Mouse (Mus musculus): Measurements from ENCODE around the gene Pfkp. TPM values are rescaled to one million over a fixed set of nuclear protein-coding genes. Genes with fewer than 3 reads are reported as not detected.
A peak's percentile ranks its signal among the peaks of the same experiment; 100 is the strongest.

Pfkp gene
- total and polyA plus RNA-seq, 2 experiments from 2014 or later = 187 to 431 TPM

- DNase-seq (ENCODE audit: low spot score) = no peak
- ATAC-seq (ENCODE audit: low FRiP score) = no peak
- Histone ChIP-seq H3K27me3 (ENCODE audit: insufficient read depth, low read length) (no peaks in the 10 kb centered on the region), H3K9me3 (ENCODE audit: low read length) (no peaks in the 10 kb centered on the region), H3K9ac (replicated peaks; ENCODE audit: low read length, poor library complexity, severe bottlenecking) (no peak overlapping the region), H3K36me3 (ENCODE audit: insufficient read depth, low read length) (no peaks in the 10 kb centered on the region), H3K27ac (ENCODE audit: low read depth, low read length) (no peak overlapping the region), H3K4me1 (ENCODE audit: insufficient read depth, low read length) (no peaks in the 10 kb centered on the region), H3K4me3 (ENCODE audit: low read depth, low read length) (no peak overlapping the region), H3K4me2 (ENCODE audit: low read depth, low read length, poor library complexity, severe bottlenecking) (no peak overlapping the region)
- 60% methylated on average over 5 of the region's 5 CpGs for WGBS
- no peak for TF ChIP-seq CTCF (IDR thresholded peaks at IDR 0.05)
Observed at GRCm38 (mm10) chr13:6664216-6664615, 15.6 kb upstream of the Pfkp start.

DNA sequence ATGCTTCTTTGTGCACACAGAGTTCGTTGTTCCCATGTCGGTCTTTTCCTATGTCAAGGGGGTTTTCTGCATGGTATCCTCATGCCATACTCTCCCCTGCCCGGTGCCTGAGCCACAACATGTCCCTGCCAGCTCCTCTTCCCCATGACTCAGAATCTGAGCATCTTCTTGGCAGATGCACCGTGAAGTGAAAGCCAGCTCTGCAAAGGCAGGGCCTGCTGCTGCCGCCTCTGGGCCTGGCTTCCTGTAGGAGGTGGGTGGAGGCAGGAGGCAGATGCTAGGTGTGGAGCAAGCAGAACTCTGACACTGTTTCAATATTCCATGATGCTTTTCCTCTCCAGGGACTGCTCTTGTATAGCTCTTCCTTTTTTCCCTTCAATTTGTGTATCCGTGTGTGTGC is 10.7 kb upstream of the Pfkp start:
- Histone ChIP-seq H3K27ac (ENCODE audit: low read depth, low read length) (no peak overlapping the region), H3K4me3 (ENCODE audit: low read depth, low read length) (no peak overlapping the region), H3K4me1 (ENCODE audit: insufficient read depth, low read length) (no peaks in the 10 kb centered on the region), H3K9me3 (ENCODE audit: low read length) (no peaks in the 10 kb centered on the region), H3K27me3 (ENCODE audit: insufficient read depth, low read length) (no peaks in the 10 kb centered on the region), H3K4me2 (ENCODE audit: low read depth, low read length, poor library complexity, severe bottlenecking) (no peak overlapping the region), H3K36me3 (ENCODE audit: insufficient read depth, low read length) (no peaks in the 10 kb centered on the region), H3K9ac (replicated peaks; ENCODE audit: low read length, poor library complexity, severe bottlenecking) (no peak overlapping the region)
- DNase-seq (ENCODE audit: low spot score) (no peak), ATAC-seq (ENCODE audit: low FRiP score) (no peak)
- TF ChIP-seq CTCF (IDR thresholded peaks at IDR 0.05) = no peak
- WGBS = 88% methylated on average over 6 of the region's 6 CpGs

DNA sequence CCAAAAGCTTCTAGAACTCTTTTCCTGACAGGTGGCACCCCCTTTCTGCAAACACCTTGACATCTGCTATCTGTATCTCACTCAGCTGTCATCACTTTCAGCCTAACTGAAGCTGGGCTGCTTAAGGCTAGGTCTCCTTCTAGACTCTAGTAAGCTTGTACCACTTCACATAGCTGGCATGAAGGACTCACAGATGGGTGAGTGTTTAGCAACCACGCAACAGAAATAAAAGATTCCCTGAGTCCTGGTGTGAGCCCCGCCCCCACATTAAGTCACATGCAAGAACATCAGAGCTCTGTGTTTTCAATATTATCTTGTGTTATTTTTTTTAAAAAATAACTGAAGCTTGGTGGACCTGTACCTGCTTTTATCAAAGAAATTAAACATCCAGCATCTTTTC is 8.7 kb upstream of the Pfkp start:
- DNase-seq (ENCODE audit: low spot score) = no peak
- Histone ChIP-seq H3K36me3 (ENCODE audit: insufficient read depth, low read length) (no peaks in the 10 kb centered on the region), H3K9ac (replicated peaks; ENCODE audit: low read length, poor library complexity, severe bottlenecking) (no peak overlapping the region), H3K4me2 (ENCODE audit: low read depth, low read length, poor library complexity, severe bottlenecking) (no peak overlapping the region), H3K4me1 (ENCODE audit: insufficient read depth, low read length) (no peaks in the 10 kb centered on the region), H3K27me3 (ENCODE audit: insufficient read depth, low read length) (no peaks in the 10 kb centered on the region), H3K9me3 (ENCODE audit: low read length) (no peaks in the 10 kb centered on the region), H3K4me3 (ENCODE audit: low read depth, low read length) (no peak overlapping the region), H3K27ac (ENCODE audit: low read depth, low read length) (no peak overlapping the region)
- no peak for ATAC-seq (ENCODE audit: low FRiP score)
- 91% methylated on average over 2 of the region's 2 CpGs for WGBS
- TF ChIP-seq CTCF (IDR thresholded peaks at IDR 0.05) = no peak

GRCm38 (mm10) chr13:6649542-6649941 is 965 bp upstream of the Pfkp start:
- Histone ChIP-seq H3K27ac (ENCODE audit: low read depth, low read length) (peak overlapping the region; percentile 88), H3K4me2 (ENCODE audit: low read depth, low read length, poor library complexity, severe bottlenecking) (0 out of 2 replicates have a peak overlapping the region, but pooled peaks have one; percentile 90)
- peak; percentile 54 for TF ChIP-seq CTCF (IDR thresholded peaks at IDR 0.05)

DNA sequence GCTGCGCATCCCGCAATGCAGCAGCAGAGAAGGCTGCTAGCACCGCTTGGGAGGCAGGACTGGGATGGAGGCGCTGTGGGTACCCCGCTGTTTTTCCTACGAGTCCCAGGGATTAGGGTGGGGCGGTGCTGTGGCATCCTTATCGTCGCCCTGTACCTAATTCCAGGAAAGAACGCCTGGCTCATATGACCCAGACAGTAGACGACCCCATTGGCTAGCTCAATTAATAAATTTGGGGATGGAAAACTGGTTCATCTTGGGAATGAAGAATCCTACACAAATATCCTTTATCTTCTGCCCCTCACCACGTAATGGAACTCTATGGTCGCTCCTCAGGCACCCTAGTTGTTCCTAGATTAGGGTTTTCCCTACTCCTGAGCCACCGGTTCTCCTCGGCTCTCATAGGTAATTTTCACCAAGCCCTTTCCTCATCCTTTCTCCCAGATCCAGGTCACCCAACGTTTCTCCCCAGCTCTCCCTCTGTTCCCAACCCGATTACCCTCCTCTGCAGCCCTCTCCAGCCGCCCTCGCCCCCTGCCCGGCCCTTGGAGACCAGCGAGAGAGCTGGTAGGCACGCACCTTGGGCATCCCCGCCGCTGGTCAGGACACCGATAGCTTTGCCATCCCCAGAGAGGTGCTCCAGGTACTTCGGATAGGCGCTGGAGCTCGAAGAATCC is 447 bp downstream of the Pfkp start:
- no peak for TF ChIP-seq CTCF (IDR thresholded peaks at IDR 0.05)
- H3K27ac ChIP-seq (ENCODE audit: low read depth, low read length) = peak overlapping the region; percentile 88
- no peak for DNase-seq (ENCODE audit: low spot score)
- peak overlapping the region; percentile 75 for H3K9ac ChIP-seq (replicated peaks; ENCODE audit: low read length, poor library complexity, severe bottlenecking)
- H3K4me3 ChIP-seq (ENCODE audit: low read depth, low read length) = peak overlapping the region; percentile 72
- H3K4me2 ChIP-seq (ENCODE audit: low read depth, low read length, poor library complexity, severe bottlenecking) = peak overlapping the region; percentile 90
- H3K27me3 ChIP-seq (ENCODE audit: insufficient read depth, low read length) = no peaks in the 10 kb centered on the region
- no peaks in the 10 kb centered on the region for H3K36me3 ChIP-seq (ENCODE audit: insufficient read depth, low read length)
- peak; percentile 17; the same call in 1 of the 2 replicates for ATAC-seq (ENCODE audit: low FRiP score)
- H3K9me3 ChIP-seq (ENCODE audit: low read length) = no peaks in the 10 kb centered on the region
- H3K4me1 ChIP-seq (ENCODE audit: insufficient read depth, low read length) = no peaks in the 10 kb centered on the region
- WGBS = under 1% methylated on average over 28 of the region's 28 CpGs

More at GRCm38 (mm10) chr13:6649542-6649941, 965 bp upstream of the Pfkp start:
- DNase-seq (ENCODE audit: low spot score) (no peak), ATAC-seq (ENCODE audit: low FRiP score) (no peak)
- H3K27me3 ChIP-seq (ENCODE audit: insufficient read depth, low read length) = no peaks in the 10 kb centered on the region
- 64% methylated on average over 3 of the region's 3 CpGs for WGBS
- H3K4me3 ChIP-seq (ENCODE audit: low read depth, low read length) = no peak overlapping the region
- no peaks in the 10 kb centered on the region for H3K36me3 ChIP-seq (ENCODE audit: insufficient read depth, low read length)
- H3K9ac ChIP-seq (replicated peaks; ENCODE audit: low read length, poor library complexity, severe bottlenecking) = no peak overlapping the region
- H3K9me3 ChIP-seq (ENCODE audit: low read length) = no peaks in the 10 kb centered on the region
- no peaks in the 10 kb centered on the region for H3K4me1 ChIP-seq (ENCODE audit: insufficient read depth, low read length)

- Histone ChIP-seq H3K9ac (replicated peaks; ENCODE audit: low read length, poor library complexity, severe bottlenecking) (peak overlapping the region; percentile 75), H3K36me3 (ENCODE audit: insufficient read depth, low read length) (no peaks in the 10 kb centered on the region), H3K4me3 (ENCODE audit: low read depth, low read length) (peak overlapping the region; percentile 72), H3K4me2 (ENCODE audit: low read depth, low read length, poor library complexity, severe bottlenecking) (peak overlapping the region; percentile 90), H3K4me1 (ENCODE audit: insufficient read depth, low read length) (no peaks in the 10 kb centered on the region), H3K27ac (ENCODE audit: low read depth, low read length) (peak overlapping the region; percentile 88), H3K9me3 (ENCODE audit: low read length) (no peaks in the 10 kb centered on the region), H3K27me3 (ENCODE audit: insufficient read depth, low read length) (no peaks in the 10 kb centered on the region)
- ATAC-seq (ENCODE audit: low FRiP score) (peak; percentile 74), DNase-seq (ENCODE audit: low spot score) (peak; percentile 79)
- under 1% methylated on average over 39 of the region's 39 CpGs for WGBS
- TF ChIP-seq CTCF (IDR thresholded peaks at IDR 0.05) = no peak
Observed at GRCm38 (mm10) chr13:6647067-6647991, 1.2 kb downstream of the Pfkp start.
